In genomic region chr5:34468039-34468775, GRCm38 (mm10) we compare ENCODE assay signal across 19 mouse cellular contexts. TPM values are rescaled to one million over a fixed set of nuclear protein-coding genes. Genes with fewer than 3 reads are reported as not detected.
DNase-seq lines count a peak whose midpoint lies in the region; ATAC-seq and TF ChIP-seq lines count a peak whose summit lies in the region.
"Had no signal": no experiment of that assay in that cellular context is flagged by ENCODE, and none has a peak within 500 bp of the region (broad histone marks: within the 10 kb centered on the region; RNA-seq: fewer than 3 reads in every experiment).

No protein-coding gene starts in this region.

- no peak overlapping the region for H3K27ac ChIP-seq in kidney, embryonic 16.5 days (ENCODE audit: low read length)
- H3K27ac ChIP-seq in kidney, adult 2 months (ENCODE audit: insufficient read depth, low read depth, low read length), result no peak overlapping the region
- H3K27ac ChIP-seq: heart, adult 2 months; hindbrain, embryonic 13.5 days; midbrain, embryonic 10.5 days had no signal

- no peak for DNase-seq in kidney, adult 2 months
- peak; percentile 29 for DNase-seq in c-Kit-negative CD71-positive TER-119-positive erythroid progenitor cells, embryonic 14.5 days (ENCODE audit: low read depth, low spot score)
- peak; percentile 67 for DNase-seq in liver
- DNase-seq in embryo, embryonic 10.5 days (ENCODE audit: low spot score), result no peak
- no peak for DNase-seq in layer of hippocampus, adult 9-11 months
- DNase-seq in urinary bladder, postnatal 14 days (ENCODE audit: low spot score), result no peak
- DNase-seq: adrenal gland, postnatal 36 days; cerebellum, postnatal 14 days; gastrocnemius, postnatal 10 days; heart, adult 2 months; kidney, adult 18-20 months; kidney, postnatal 4 days; lung, postnatal 14 days; thymus, postnatal 4 days had no signal

- WGBS in kidney, embryonic 16.5 days, result 100% methylated on average over 2 of the region's 2 CpGs
- 98% methylated on average over 2 of the region's 2 CpGs for WGBS in kidney, adult 2 months

- no peaks in the 10 kb centered on the region for H3K9me3 ChIP-seq in kidney, embryonic 16.5 days (ENCODE audit: low read length)
- H3K9me3 ChIP-seq: hindbrain, embryonic 13.5 days; midbrain, embryonic 10.5 days had no signal

- no peak for TF ChIP-seq CTCF in kidney, adult 2 months (conservative IDR thresholded peaks at IDR 0.05; ENCODE audit: insufficient read depth, insufficient read length, low read depth, low read length)

- no peak overlapping the region for H3K9ac ChIP-seq in kidney, embryonic 16.5 days (replicated peaks; ENCODE audit: low read length)
- H3K9ac ChIP-seq: hindbrain, embryonic 13.5 days had no signal

- no peaks in the 10 kb centered on the region for H3K4me1 ChIP-seq in kidney, embryonic 16.5 days (ENCODE audit: insufficient read depth, low read length)
- no peaks in the 10 kb centered on the region for H3K4me1 ChIP-seq in kidney, adult 2 months (ENCODE audit: control insufficient read depth, insufficient read depth, low read length)
- H3K4me1 ChIP-seq: hindbrain, embryonic 13.5 days; midbrain, embryonic 10.5 days had no signal

- no peak overlapping the region for H3K4me3 ChIP-seq in kidney, embryonic 16.5 days (ENCODE audit: low read length)
- no peak overlapping the region for H3K4me3 ChIP-seq in kidney, adult 2 months (ENCODE audit: insufficient read depth, low read depth, low read length)
- H3K4me3 ChIP-seq: heart, adult 2 months; hindbrain, embryonic 13.5 days; midbrain, embryonic 10.5 days had no signal

- peaks cover 38% of the 10 kb centered on the region for H3K36me3 ChIP-seq in kidney, embryonic 16.5 days (ENCODE audit: insufficient read depth, low read length)
- H3K36me3 ChIP-seq in kidney, adult 2 months (ENCODE audit: control insufficient read depth, insufficient read depth, low read length), result peaks cover 7% of the 10 kb centered on the region

- no peak overlapping the region for H3K4me2 ChIP-seq in kidney, embryonic 16.5 days (replicated peaks; ENCODE audit: low read depth, low read length)
- H3K4me2 ChIP-seq: hindbrain, embryonic 13.5 days had no signal

- ATAC-seq in kidney, embryonic 16.5 days (ENCODE audit: low FRiP score, low TSS enrichment), result peak; percentile 39; the same call in 1 of the 2 replicates
- peak; percentile 93 for ATAC-seq in megakaryocyte progenitor cell, adult 5-6 weeks (replicated peaks; ENCODE audit: poor library complexity)
- ATAC-seq: Patski had no signal

- H3K27me3 ChIP-seq in kidney, embryonic 16.5 days (ENCODE audit: insufficient read depth, low read length), result no peaks in the 10 kb centered on the region
- no peaks in the 10 kb centered on the region for H3K27me3 ChIP-seq in kidney, adult 2 months (replicated peaks; ENCODE audit: control insufficient read depth, insufficient read depth, low read length)
- H3K27me3 ChIP-seq: hindbrain, embryonic 13.5 days; Patski had no signal

- no peak for TF ChIP-seq POLR2A in kidney, adult 2 months (IDR thresholded peaks at IDR 0.05; ENCODE audit: low read depth, low read length)

RNA-seq across cellular contexts. Expression of gene Tnip2, which starts 45.6 kb away (rescaled TPM):
- polyA plus RNA-seq in kidney, embryonic 16.5 days (2015; fragmentation: Nextera tagmentation; extraction: Ambion mirVana), result 22.6 and 25.0 TPM in 2 replicates
- 11.4 and 13.6 TPM in 2 replicates for polyA plus RNA-seq in kidney, adult 2 months (2012; rRNA removed)
- 7.8 and 9.5 TPM in 2 replicates for total RNA-seq in megakaryocyte progenitor cell, adult 5-6 weeks (2015)
- total RNA-seq in megakaryocyte progenitor cell, adult 5-6 weeks (2017), result 17.6 and 22.2 TPM in 2 replicates

RNA-seq across cellular contexts. Expression of gene Sh3bp2, which starts 57.4 kb away (rescaled TPM):
- polyA plus RNA-seq in kidney, embryonic 16.5 days (2015; fragmentation: Nextera tagmentation; extraction: Ambion mirVana), result 5.6 and 9.5 TPM in 2 replicates
- 8.1 and 8.6 TPM in 2 replicates for polyA plus RNA-seq in kidney, adult 2 months (2012; rRNA removed)
- 8.6 and 10.0 TPM in 2 replicates for total RNA-seq in megakaryocyte progenitor cell, adult 5-6 weeks (2015)
- 21.0 and 23.0 TPM in 2 replicates for total RNA-seq in megakaryocyte progenitor cell, adult 5-6 weeks (2017)

Comparison
In these comparisons a context has a peak if more than half of its experiments do, and no peak if none do; other contexts are left out.
1. DNase-seq: peak in c-Kit-negative CD71-positive TER-119-positive erythroid progenitor cells, embryonic 14.5 days (single experiment) and liver (single experiment); none in kidney, adult 2 months (single experiment), embryo, embryonic 10.5 days (single experiment), layer of hippocampus, adult 9-11 months (single experiment) and urinary bladder, postnatal 14 days (single experiment).